Mouse (Mus musculus): ENCODE data around the gene Dpf3. TPM values are rescaled to one million over a fixed set of nuclear protein-coding genes. Genes with fewer than 3 reads are reported as not detected.

The Dpf3 gene
- polyA plus RNA-seq, 1 experiment from 2014 or later: 5.9 TPM

DNA sequence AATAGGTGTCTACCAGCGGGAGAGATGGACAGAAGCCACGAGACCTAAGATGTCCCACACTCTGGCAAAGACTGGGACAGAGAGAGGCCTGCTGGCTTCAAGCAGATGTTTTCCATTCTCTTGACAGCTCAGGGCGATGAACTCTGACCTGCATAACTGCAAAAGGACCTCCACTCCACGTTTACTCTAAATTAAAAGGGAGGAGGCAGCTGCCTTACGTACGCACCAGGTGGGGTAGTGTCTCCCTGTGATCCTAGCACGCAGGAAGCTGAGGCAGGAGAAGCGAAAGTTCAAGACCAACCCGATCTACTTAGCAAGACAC, 8.4 kb upstream of the Dpf3 start:
- no peak for TF ChIP-seq CTCF (IDR thresholded peaks at IDR 0.05; ENCODE audit: low read depth)
- Histone ChIP-seq H3K4me3 (ENCODE audit: low read depth, low read length) (no peak overlapping the region), H3K4me2 (replicated peaks; ENCODE audit: low read depth) (no peak overlapping the region), H3K4me1 (replicated peaks; ENCODE audit: control insufficient read depth, insufficient read depth, low read length) (no peaks in the 10 kb centered on the region), H3K27ac (ENCODE audit: low read depth, low read length) (no peak overlapping the region), H3K27me3 (replicated peaks; ENCODE audit: control insufficient read depth, insufficient read depth, low read length) (no peaks in the 10 kb centered on the region), H3K9ac (ENCODE audit: low read depth, low read length) (no peak overlapping the region), H3K36me3 (ENCODE audit: control insufficient read depth, insufficient read depth) (no peaks in the 10 kb centered on the region), H3K9me3 (ENCODE audit: control insufficient read depth) (no peaks in the 10 kb centered on the region)
- WGBS: 62% methylated on average over 9 of the region's 9 CpGs
- no peak for ATAC-seq

DNA sequence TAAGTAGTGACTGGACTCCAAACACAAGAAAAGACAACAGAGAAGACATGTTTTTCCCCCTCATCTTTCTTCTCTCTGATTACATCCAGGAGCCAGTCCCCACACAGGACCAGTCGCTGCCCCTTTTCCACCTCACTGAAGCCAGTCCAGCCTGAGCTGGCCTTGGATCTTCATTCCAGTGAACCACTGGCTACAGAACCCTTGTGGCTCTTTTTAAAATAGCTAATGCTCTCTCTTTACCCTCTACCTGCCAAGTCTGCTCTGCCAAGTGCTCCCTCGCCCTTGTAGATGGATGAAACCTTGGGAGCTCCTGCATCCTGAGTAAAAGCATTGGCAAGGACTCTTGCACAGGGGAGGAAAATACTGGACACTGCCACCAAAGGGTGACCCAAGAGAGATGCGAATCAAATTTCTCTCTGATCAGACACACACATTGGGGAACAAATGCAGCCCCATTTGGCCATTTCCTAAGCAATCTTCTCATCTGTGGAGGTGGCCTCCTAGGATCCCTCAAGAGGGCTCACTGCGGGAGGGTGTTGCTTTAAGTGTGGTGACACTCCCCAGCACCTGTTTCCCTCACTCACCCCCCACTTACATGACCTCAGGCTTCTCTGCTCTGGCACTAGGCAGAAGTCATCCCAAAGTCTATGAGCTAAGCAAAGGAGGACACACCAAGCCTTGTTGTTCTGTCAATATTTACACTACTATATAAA, 7.9 kb upstream of the Dpf3 start:
- 67% methylated on average over 4 of the region's 4 CpGs for WGBS

DNA sequence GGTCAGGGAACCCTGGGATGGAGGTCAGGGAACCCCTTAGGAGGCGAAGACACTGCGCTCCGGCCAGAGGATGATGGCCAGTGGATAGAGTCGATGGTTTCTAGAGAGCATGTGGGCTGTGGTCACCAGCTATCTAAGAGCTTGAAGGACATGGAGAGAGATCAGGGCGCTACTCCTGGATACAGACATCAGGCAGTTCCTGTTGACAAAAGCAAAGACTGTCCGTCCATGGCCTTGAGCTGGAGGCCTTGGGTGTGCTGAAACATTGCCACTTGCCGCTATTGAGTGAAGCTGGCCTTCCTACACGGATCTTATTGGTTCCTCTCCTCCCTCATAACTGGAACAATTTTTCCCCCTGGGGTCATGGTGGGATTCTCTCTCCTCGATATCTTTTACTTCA, 6.7 kb upstream of the Dpf3 start:
- H3K4me3 ChIP-seq (ENCODE audit: low read depth, low read length): no peak overlapping the region
- H3K36me3 ChIP-seq (ENCODE audit: control insufficient read depth, insufficient read depth): no peaks in the 10 kb centered on the region
- 86% methylated on average over 9 of the region's 9 CpGs for WGBS
- no peak overlapping the region for H3K9ac ChIP-seq (ENCODE audit: low read depth, low read length)
- no peak for TF ChIP-seq CTCF (IDR thresholded peaks at IDR 0.05; ENCODE audit: low read depth)
- H3K4me2 ChIP-seq (replicated peaks; ENCODE audit: low read depth): no peak overlapping the region
- H3K4me1 ChIP-seq (replicated peaks; ENCODE audit: control insufficient read depth, insufficient read depth, low read length): no peaks in the 10 kb centered on the region
- no peaks in the 10 kb centered on the region for H3K27me3 ChIP-seq (replicated peaks; ENCODE audit: control insufficient read depth, insufficient read depth, low read length)
- H3K27ac ChIP-seq (ENCODE audit: low read depth, low read length): no peak overlapping the region
- H3K9me3 ChIP-seq (ENCODE audit: control insufficient read depth): no peaks in the 10 kb centered on the region
- ATAC-seq: no peak

More for the DNA sequence above, 7.9 kb upstream of the Dpf3 start:
- Histone ChIP-seq H3K36me3 (ENCODE audit: control insufficient read depth, insufficient read depth) (no peaks in the 10 kb centered on the region), H3K9me3 (ENCODE audit: control insufficient read depth) (no peaks in the 10 kb centered on the region), H3K27me3 (replicated peaks; ENCODE audit: control insufficient read depth, insufficient read depth, low read length) (no peaks in the 10 kb centered on the region), H3K4me2 (replicated peaks; ENCODE audit: low read depth) (no peak overlapping the region), H3K4me3 (ENCODE audit: low read depth, low read length) (no peak overlapping the region), H3K9ac (ENCODE audit: low read depth, low read length) (no peak overlapping the region), H3K4me1 (replicated peaks; ENCODE audit: control insufficient read depth, insufficient read depth, low read length) (no peaks in the 10 kb centered on the region), H3K27ac (ENCODE audit: low read depth, low read length) (no peak overlapping the region)
- no peak for ATAC-seq
- no peak for TF ChIP-seq CTCF (IDR thresholded peaks at IDR 0.05; ENCODE audit: low read depth)

DNA sequence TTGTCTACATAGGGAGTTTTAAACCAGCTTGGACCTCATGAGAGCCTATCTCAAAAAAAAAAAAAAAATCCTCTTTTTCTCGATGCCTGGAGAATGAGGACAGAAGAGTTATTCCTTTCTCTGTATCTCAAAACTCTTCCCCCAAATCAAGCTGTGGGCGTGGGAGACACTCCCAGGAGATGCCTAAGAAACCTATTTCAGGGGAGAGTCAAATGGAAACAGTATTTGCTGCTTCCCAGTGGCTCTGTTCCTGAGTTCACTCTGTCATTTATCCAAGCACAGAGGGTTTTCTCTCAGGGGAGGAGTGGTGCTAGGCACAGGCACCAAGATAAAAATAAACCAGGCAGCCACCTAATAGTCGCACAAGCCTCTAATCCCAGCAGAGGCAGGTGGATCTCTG, 5.3 kb upstream of the Dpf3 start:
- ATAC-seq: no peak
- H3K27ac ChIP-seq (ENCODE audit: low read depth, low read length): no peak overlapping the region
- WGBS: 79% methylated on average over 3 of the region's 3 CpGs
- H3K4me2 ChIP-seq (replicated peaks; ENCODE audit: low read depth): no peak overlapping the region
- H3K4me3 ChIP-seq (ENCODE audit: low read depth, low read length): no peak overlapping the region
- H3K9me3 ChIP-seq (ENCODE audit: control insufficient read depth): no peaks in the 10 kb centered on the region
- H3K27me3 ChIP-seq (replicated peaks; ENCODE audit: control insufficient read depth, insufficient read depth, low read length): no peaks in the 10 kb centered on the region
- no peak overlapping the region for H3K9ac ChIP-seq (ENCODE audit: low read depth, low read length)
- H3K4me1 ChIP-seq (replicated peaks; ENCODE audit: control insufficient read depth, insufficient read depth, low read length): no peaks in the 10 kb centered on the region
- TF ChIP-seq CTCF (IDR thresholded peaks at IDR 0.05; ENCODE audit: low read depth): no peak
- H3K36me3 ChIP-seq (ENCODE audit: control insufficient read depth, insufficient read depth): no peaks in the 10 kb centered on the region

DNA sequence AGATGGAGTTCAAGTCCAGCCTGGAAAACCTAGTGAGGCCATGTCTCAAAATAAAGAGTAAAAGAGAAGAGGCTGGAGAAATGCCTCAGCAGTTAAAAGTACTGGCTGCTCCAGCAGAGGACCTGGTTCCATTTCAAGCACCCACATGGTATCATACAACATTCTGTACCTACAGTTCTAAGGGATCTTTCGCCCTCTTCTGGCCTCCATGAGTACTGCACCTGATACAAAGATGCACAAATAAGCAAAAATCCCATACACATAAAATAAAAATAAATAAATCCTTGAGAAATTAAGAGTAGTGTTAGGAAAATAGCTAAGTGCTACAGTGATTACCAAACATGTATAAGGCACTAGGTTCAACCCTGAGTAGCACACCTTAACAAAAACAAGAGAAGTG, 4.1 kb upstream of the Dpf3 start:
- Histone ChIP-seq H3K4me3 (ENCODE audit: low read depth, low read length) (no peak overlapping the region), H3K4me2 (replicated peaks; ENCODE audit: low read depth) (no peak overlapping the region), H3K9me3 (ENCODE audit: control insufficient read depth) (no peaks in the 10 kb centered on the region), H3K27me3 (replicated peaks; ENCODE audit: control insufficient read depth, insufficient read depth, low read length) (no peaks in the 10 kb centered on the region), H3K4me1 (replicated peaks; ENCODE audit: control insufficient read depth, insufficient read depth, low read length) (no peaks in the 10 kb centered on the region), H3K27ac (ENCODE audit: low read depth, low read length) (no peak overlapping the region), H3K9ac (ENCODE audit: low read depth, low read length) (no peak overlapping the region), H3K36me3 (ENCODE audit: control insufficient read depth, insufficient read depth) (no peaks in the 10 kb centered on the region)
- ATAC-seq: no peak
- 61% methylated on average over 1 of the region's 1 CpGs for WGBS
- peak; percentile 71 for TF ChIP-seq CTCF (IDR thresholded peaks at IDR 0.05; ENCODE audit: low read depth)

DNA sequence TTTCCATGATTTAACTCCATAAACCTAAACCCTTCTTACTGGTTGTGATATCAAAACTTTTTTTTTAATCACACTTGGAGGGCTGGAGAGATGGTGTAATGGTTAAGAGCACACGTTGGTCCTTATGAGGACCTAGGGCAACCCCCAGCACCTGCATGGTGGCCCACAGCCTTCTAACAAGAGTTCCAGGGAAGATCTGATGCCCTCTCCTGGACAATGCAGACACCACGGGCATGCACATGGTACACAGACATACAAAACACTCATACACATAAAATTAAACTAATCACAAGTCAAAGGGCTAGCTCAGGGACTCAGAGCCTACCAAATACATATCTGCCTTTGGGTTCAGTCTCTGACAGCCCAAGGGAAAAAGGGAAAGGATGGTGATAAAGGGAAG, 2.2 kb upstream of the Dpf3 start:
- TF ChIP-seq CTCF (IDR thresholded peaks at IDR 0.05; ENCODE audit: low read depth): peak; percentile 58
- Histone ChIP-seq H3K4me1 (replicated peaks; ENCODE audit: control insufficient read depth, insufficient read depth, low read length) (no peaks in the 10 kb centered on the region), H3K36me3 (ENCODE audit: control insufficient read depth, insufficient read depth) (no peaks in the 10 kb centered on the region), H3K9me3 (ENCODE audit: control insufficient read depth) (no peaks in the 10 kb centered on the region), H3K27me3 (replicated peaks; ENCODE audit: control insufficient read depth, insufficient read depth, low read length) (no peaks in the 10 kb centered on the region), H3K9ac (ENCODE audit: low read depth, low read length) (no peak overlapping the region), H3K4me2 (replicated peaks; ENCODE audit: low read depth) (no peak overlapping the region), H3K27ac (ENCODE audit: low read depth, low read length) (no peak overlapping the region), H3K4me3 (ENCODE audit: low read depth, low read length) (no peak overlapping the region)
- 54% methylated on average over 2 of the region's 2 CpGs for WGBS
- no peak for ATAC-seq
